Mouse (Mus musculus): Measurements from ENCODE around the gene Mbd6.

Mbd6 gene

GRCm38 (mm10) chr10:127322178-127322577 is 33.4 kb upstream of the Mbd6 start:
- TF ChIP-seq GATA4 (IDR thresholded peaks at IDR 0.05; ENCODE audit: insufficient replicate concordance, low read length): no peak

GRCm38 (mm10) chr10:127321621-127322020 is 32.8 kb upstream of the Mbd6 start, which contains the start of gene Arhgap9:
Gene Arhgap9 (plus strand): TSS chr10:127321964.
- no peak for TF ChIP-seq GATA4 (IDR thresholded peaks at IDR 0.05; ENCODE audit: insufficient replicate concordance, low read length)

GRCm38 (mm10) chr10:127319969-127320368 is 31.2 kb upstream of the Mbd6 start:
- TF ChIP-seq GATA4 (IDR thresholded peaks at IDR 0.05; ENCODE audit: insufficient replicate concordance, low read length): no peak

GRCm38 (mm10) chr10:127318009-127318408 is 29.2 kb upstream of the Mbd6 start:
- no peak for TF ChIP-seq GATA4 (IDR thresholded peaks at IDR 0.05; ENCODE audit: insufficient replicate concordance, low read length)

- no peak for TF ChIP-seq GATA4 (IDR thresholded peaks at IDR 0.05; ENCODE audit: insufficient replicate concordance, low read length)
Observed at GRCm38 (mm10) chr10:127317277-127317676, 28.5 kb upstream of the Mbd6 start.

GRCm38 (mm10) chr10:127312858-127313257 is 24.0 kb upstream of the Mbd6 start:
- TF ChIP-seq GATA4 (IDR thresholded peaks at IDR 0.05; ENCODE audit: insufficient replicate concordance, low read length): no peak

GRCm38 (mm10) chr10:127312356-127312676 is 23.5 kb upstream of the Mbd6 start:
- no peak for TF ChIP-seq GATA4 (IDR thresholded peaks at IDR 0.05; ENCODE audit: insufficient replicate concordance, low read length)

- TF ChIP-seq GATA4 (IDR thresholded peaks at IDR 0.05; ENCODE audit: insufficient replicate concordance, low read length): no peak
Observed at GRCm38 (mm10) chr10:127311476-127312355, 22.9 kb upstream of the Mbd6 start, which contains the start of gene Mars. Gene Mars (minus strand): TSS chr10:127311786.

GRCm38 (mm10) chr10:127310523-127311475 is 22.0 kb upstream of the Mbd6 start:
- TF ChIP-seq GATA4 (IDR thresholded peaks at IDR 0.05; ENCODE audit: insufficient replicate concordance, low read length): no peak

GRCm38 (mm10) chr10:127303136-127303535 is 14.3 kb upstream of the Mbd6 start:
- no peak for TF ChIP-seq GATA4 (IDR thresholded peaks at IDR 0.05; ENCODE audit: insufficient replicate concordance, low read length)

- TF ChIP-seq GATA4 (IDR thresholded peaks at IDR 0.05; ENCODE audit: insufficient replicate concordance, low read length): no peak
Observed at GRCm38 (mm10) chr10:127300361-127300760, 11.5 kb upstream of the Mbd6 start.

GRCm38 (mm10) chr10:127297015-127297871 is 8.4 kb upstream of the Mbd6 start:
- TF ChIP-seq GATA4 (IDR thresholded peaks at IDR 0.05; ENCODE audit: insufficient replicate concordance, low read length): no peak

- TF ChIP-seq GATA4 (IDR thresholded peaks at IDR 0.05; ENCODE audit: insufficient replicate concordance, low read length): no peak
Observed at GRCm38 (mm10) chr10:127295986-127296794, 7.4 kb upstream of the Mbd6 start.
